Mouse (Mus musculus): Measurements from ENCODE around the gene Naa25. TPM values are rescaled to one million over a fixed set of nuclear protein-coding genes. Genes with fewer than 3 reads are reported as not detected.

Naa25 gene
- 47.8 and 51.8 TPM in 2 replicates for polyA plus RNA-seq (2014; fragmentation: Nextera tagmentation; extraction: Ambion mirVana)

GRCm38 (mm10) chr5:121397187-121398145 is at the start of gene Naa25:
Gene Naa25 (plus strand): TSS chr5:121397936.
- Histone ChIP-seq H3K9ac (replicated peaks; ENCODE audit: low read length) (peak within 1 kb of the TSS; percentile 76), H3K27me3 (ENCODE audit: control insufficient read depth, insufficient read depth, low read length) (no peaks in the 10 kb centered on the region), H3K4me3 (ENCODE audit: low read depth, low read length) (peak within 1 kb of the TSS; percentile 89), H3K27ac (replicated peaks; ENCODE audit: low read depth, low read length) (peak within 1 kb of the TSS; percentile 73), H3K4me2 (ENCODE audit: low read depth, low read length) (peak within 1 kb of the TSS; percentile 89), H3K9me3 (replicated peaks; ENCODE audit: control insufficient read depth, low read length) (no peaks in the 10 kb centered on the region), H3K4me1 (ENCODE audit: control insufficient read depth, insufficient read depth, low read length) (no peaks in the 10 kb centered on the region; the same call in 1 of the 2 replicates), H3K36me3 (replicated peaks; ENCODE audit: control insufficient read depth, insufficient read depth, low read depth, low read length) (no peaks in the 10 kb centered on the region)
- ATAC-seq (replicated peaks; ENCODE audit: insufficient number of reproducible peaks, low FRiP score, low TSS enrichment, low read depth) (peak; percentile 93), DNase-seq (ENCODE audit: low spot score) (peak; percentile 99)
- 10% methylated on average over 53 of the region's 53 CpGs for WGBS

- WGBS: 67% methylated on average over 9 of the region's 9 CpGs
- peaks cover 11% of the 10 kb centered on the region for H3K36me3 ChIP-seq (replicated peaks; ENCODE audit: control insufficient read depth, insufficient read depth, low read depth, low read length)
- no peaks in the 10 kb centered on the region for H3K27me3 ChIP-seq (ENCODE audit: control insufficient read depth, insufficient read depth, low read length)
- no peak for ATAC-seq (replicated peaks; ENCODE audit: insufficient number of reproducible peaks, low FRiP score, low TSS enrichment, low read depth)
- no peaks in the 10 kb centered on the region for H3K9me3 ChIP-seq (replicated peaks; ENCODE audit: control insufficient read depth, low read length)
- H3K4me3 ChIP-seq (ENCODE audit: low read depth, low read length): no peak overlapping the region
- no peak overlapping the region for H3K27ac ChIP-seq (replicated peaks; ENCODE audit: low read depth, low read length)
- no peak overlapping the region for H3K4me2 ChIP-seq (ENCODE audit: low read depth, low read length)
- no peak for DNase-seq (ENCODE audit: low spot score)
- no peaks in the 10 kb centered on the region for H3K4me1 ChIP-seq (ENCODE audit: control insufficient read depth, insufficient read depth, low read length)
- H3K9ac ChIP-seq (replicated peaks; ENCODE audit: low read length): no peak overlapping the region
Measured at GRCm38 (mm10) chr5:121359229-121359628, 38.5 kb upstream of the Naa25 start.

GRCm38 (mm10) chr5:121361696-121362095 is 36.0 kb upstream of the Naa25 start:
- ATAC-seq (replicated peaks; ENCODE audit: insufficient number of reproducible peaks, low FRiP score, low TSS enrichment, low read depth): no peak
- H3K27ac ChIP-seq (replicated peaks; ENCODE audit: low read depth, low read length): no peak overlapping the region

GRCm38 (mm10) chr5:121363441-121363840 is 34.3 kb upstream of the Naa25 start:
- no peaks in the 10 kb centered on the region for H3K9me3 ChIP-seq (replicated peaks; ENCODE audit: control insufficient read depth, low read length)
- DNase-seq (ENCODE audit: low spot score) (no peak), ATAC-seq (replicated peaks; ENCODE audit: insufficient number of reproducible peaks, low FRiP score, low TSS enrichment, low read depth) (no peak)
- no peak overlapping the region for H3K27ac ChIP-seq (replicated peaks; ENCODE audit: low read depth, low read length)
- WGBS: 84% methylated on average over 7 of the region's 7 CpGs
- no peaks in the 10 kb centered on the region for H3K27me3 ChIP-seq (ENCODE audit: control insufficient read depth, insufficient read depth, low read length)
- no peak overlapping the region for H3K4me3 ChIP-seq (ENCODE audit: low read depth, low read length)
- no peak overlapping the region for H3K4me2 ChIP-seq (ENCODE audit: low read depth, low read length)
- H3K9ac ChIP-seq (replicated peaks; ENCODE audit: low read length): no peak overlapping the region
- no peaks in the 10 kb centered on the region for H3K4me1 ChIP-seq (ENCODE audit: control insufficient read depth, insufficient read depth, low read length)
- H3K36me3 ChIP-seq (replicated peaks; ENCODE audit: control insufficient read depth, insufficient read depth, low read depth, low read length): peaks cover 10% of the 10 kb centered on the region

More at GRCm38 (mm10) chr5:121361696-121362095, 36.0 kb upstream of the Naa25 start:
- no peaks in the 10 kb centered on the region for H3K4me1 ChIP-seq (ENCODE audit: control insufficient read depth, insufficient read depth, low read length)
- H3K4me2 ChIP-seq (ENCODE audit: low read depth, low read length): no peak overlapping the region
- no peak overlapping the region for H3K4me3 ChIP-seq (ENCODE audit: low read depth, low read length)
- no peaks in the 10 kb centered on the region for H3K9me3 ChIP-seq (replicated peaks; ENCODE audit: control insufficient read depth, low read length)
- H3K27me3 ChIP-seq (ENCODE audit: control insufficient read depth, insufficient read depth, low read length): no peaks in the 10 kb centered on the region
- peaks cover 10% of the 10 kb centered on the region for H3K36me3 ChIP-seq (replicated peaks; ENCODE audit: control insufficient read depth, insufficient read depth, low read depth, low read length)
- 86% methylated on average over 5 of the region's 5 CpGs for WGBS
- DNase-seq (ENCODE audit: low spot score): no peak
- H3K9ac ChIP-seq (replicated peaks; ENCODE audit: low read length): no peak overlapping the region

- Histone ChIP-seq H3K9me3 (replicated peaks; ENCODE audit: control insufficient read depth, low read length) (no peaks in the 10 kb centered on the region), H3K27ac (replicated peaks; ENCODE audit: low read depth, low read length) (no peak overlapping the region), H3K36me3 (replicated peaks; ENCODE audit: control insufficient read depth, insufficient read depth, low read depth, low read length) (peaks cover 7% of the 10 kb centered on the region), H3K9ac (replicated peaks; ENCODE audit: low read length) (no peak overlapping the region), H3K27me3 (ENCODE audit: control insufficient read depth, insufficient read depth, low read length) (no peaks in the 10 kb centered on the region), H3K4me2 (ENCODE audit: low read depth, low read length) (no peak overlapping the region), H3K4me3 (ENCODE audit: low read depth, low read length) (no peak overlapping the region), H3K4me1 (ENCODE audit: control insufficient read depth, insufficient read depth, low read length) (no peaks in the 10 kb centered on the region)
- WGBS: 80% methylated on average over 16 of the region's 16 CpGs
- DNase-seq (ENCODE audit: low spot score) (no peak), ATAC-seq (replicated peaks; ENCODE audit: insufficient number of reproducible peaks, low FRiP score, low TSS enrichment, low read depth) (no peak)
Measured at GRCm38 (mm10) chr5:121366449-121367225, 31.1 kb upstream of the Naa25 start.

- WGBS: 89% methylated on average over 4 of the region's 4 CpGs
- Histone ChIP-seq H3K4me3 (ENCODE audit: low read depth, low read length) (no peak overlapping the region), H3K9ac (replicated peaks; ENCODE audit: low read length) (no peak overlapping the region), H3K27me3 (ENCODE audit: control insufficient read depth, insufficient read depth, low read length) (no peaks in the 10 kb centered on the region), H3K27ac (replicated peaks; ENCODE audit: low read depth, low read length) (no peak overlapping the region), H3K9me3 (replicated peaks; ENCODE audit: control insufficient read depth, low read length) (no peaks in the 10 kb centered on the region), H3K4me1 (ENCODE audit: control insufficient read depth, insufficient read depth, low read length) (no peaks in the 10 kb centered on the region), H3K36me3 (replicated peaks; ENCODE audit: control insufficient read depth, insufficient read depth, low read depth, low read length) (peaks cover 4% of the 10 kb centered on the region), H3K4me2 (ENCODE audit: low read depth, low read length) (no peak overlapping the region)
- ATAC-seq (replicated peaks; ENCODE audit: insufficient number of reproducible peaks, low FRiP score, low TSS enrichment, low read depth) (0 out of 2 replicates have a peak, but pooled peaks have one; percentile 16), DNase-seq (ENCODE audit: low spot score) (no peak)
Measured at GRCm38 (mm10) chr5:121367255-121367654, 30.5 kb upstream of the Naa25 start.

- Histone ChIP-seq H3K36me3 (replicated peaks; ENCODE audit: control insufficient read depth, insufficient read depth, low read depth, low read length) (peaks cover 2% of the 10 kb centered on the region), H3K9ac (replicated peaks; ENCODE audit: low read length) (no peak overlapping the region), H3K4me2 (ENCODE audit: low read depth, low read length) (no peak overlapping the region), H3K9me3 (replicated peaks; ENCODE audit: control insufficient read depth, low read length) (no peaks in the 10 kb centered on the region), H3K4me1 (ENCODE audit: control insufficient read depth, insufficient read depth, low read length) (no peaks in the 10 kb centered on the region), H3K4me3 (ENCODE audit: low read depth, low read length) (no peak overlapping the region), H3K27me3 (ENCODE audit: control insufficient read depth, insufficient read depth, low read length) (no peaks in the 10 kb centered on the region), H3K27ac (replicated peaks; ENCODE audit: low read depth, low read length) (no peak overlapping the region)
- DNase-seq (ENCODE audit: low spot score) (no peak), ATAC-seq (replicated peaks; ENCODE audit: insufficient number of reproducible peaks, low FRiP score, low TSS enrichment, low read depth) (no peak)
- WGBS: 89% methylated on average over 6 of the region's 6 CpGs
Measured at GRCm38 (mm10) chr5:121371712-121372111, 26.0 kb upstream of the Naa25 start.
